Mouse (Mus musculus) lung, postnatal 36 days (tissue): ENCODE measurements at regions not wholly inside any gene's neighbourhood (a gene's known extent, or its start where the extent isn't known, plus 50 kb on each side); places are given as distances from the start of the nearest gene placed in this dataset.

ENCODE experiments used
- DNase-seq: peaks from one replicate; pipeline ENCODE4 v3.0.0; 2022; ENCODE audit warnings: mixed read lengths

GRCm38 (mm10) chr1:76010212-76010800 is 464.2 kb downstream of the Slc4a3 start:
- DNase-seq, result peak; percentile 28

GRCm38 (mm10) chr1:76018588-76018987 is 472.5 kb downstream of the Slc4a3 start:
- DNase-seq, result no peak

GRCm38 (mm10) chr1:76019071-76019470 is 473.0 kb downstream of the Slc4a3 start:
- peak; percentile 75 for DNase-seq

GRCm38 (mm10) chr1:76024650-76025049 is 478.6 kb downstream of the Slc4a3 start:
- DNase-seq, result no peak

GRCm38 (mm10) chr1:76025389-76025788 is 479.3 kb downstream of the Slc4a3 start:
- no peak for DNase-seq

GRCm38 (mm10) chr1:76029059-76029458 is 483.0 kb downstream of the Slc4a3 start:
- no peak for DNase-seq

GRCm38 (mm10) chr1:76031171-76031922 is 485.3 kb downstream of the Slc4a3 start:
- peak; percentile 30 for DNase-seq

- peak; percentile 10 for DNase-seq
These were observed 485.8 kb downstream of the Slc4a3 start for GRCm38 (mm10) chr1:76031923-76032285.

- DNase-seq, result peak; percentile 24
These were observed 486.6 kb downstream of the Slc4a3 start for GRCm38 (mm10) chr1:76032626-76033025.

GRCm38 (mm10) chr1:76036316-76036715 is 490.2 kb downstream of the Slc4a3 start:
- no peak for DNase-seq

GRCm38 (mm10) chr1:76039029-76039655 is 493.1 kb downstream of the Slc4a3 start:
- DNase-seq, result peak; percentile 88

- DNase-seq, result no peak
These were observed 493.6 kb downstream of the Slc4a3 start for GRCm38 (mm10) chr1:76039661-76040060.

GRCm38 (mm10) chr1:76050264-76050663 is 504.2 kb downstream of the Slc4a3 start:
- DNase-seq, result no peak

GRCm38 (mm10) chr1:76053378-76054171 is 507.5 kb downstream of the Slc4a3 start:
- no peak for DNase-seq

- DNase-seq, result no peak
These were observed 519.7 kb downstream of the Slc4a3 start for GRCm38 (mm10) chr1:76065783-76066182.

- DNase-seq, result peak; percentile 11
These were observed 524.8 kb downstream of the Slc4a3 start for GRCm38 (mm10) chr1:76070831-76071321.

GRCm38 (mm10) chr1:76075213-76075612 is 529.1 kb downstream of the Slc4a3 start:
- no peak for DNase-seq

- no peak for DNase-seq
These were observed 529.8 kb downstream of the Slc4a3 start for GRCm38 (mm10) chr1:76075685-76076455.

- no peak for DNase-seq
These were observed 534.2 kb downstream of the Slc4a3 start for GRCm38 (mm10) chr1:76080241-76080640.

GRCm38 (mm10) chr1:76081700-76082099 is 535.6 kb downstream of the Slc4a3 start:
- no peak for DNase-seq

GRCm38 (mm10) chr1:76083273-76084036 is 537.4 kb downstream of the Slc4a3 start:
- DNase-seq, result no peak
